Mouse (Mus musculus): ENCODE measurements around the gene Zc3h7a.
A peak's percentile ranks its signal among the peaks of the same experiment; 100 is the strongest.
"Not testable (repeated sequence)": the region's sequence is repeated elsewhere in the genome, so short reads cannot be mapped to it uniquely, and the experiment has no call there.

Gene Zc3h7a

DNA sequence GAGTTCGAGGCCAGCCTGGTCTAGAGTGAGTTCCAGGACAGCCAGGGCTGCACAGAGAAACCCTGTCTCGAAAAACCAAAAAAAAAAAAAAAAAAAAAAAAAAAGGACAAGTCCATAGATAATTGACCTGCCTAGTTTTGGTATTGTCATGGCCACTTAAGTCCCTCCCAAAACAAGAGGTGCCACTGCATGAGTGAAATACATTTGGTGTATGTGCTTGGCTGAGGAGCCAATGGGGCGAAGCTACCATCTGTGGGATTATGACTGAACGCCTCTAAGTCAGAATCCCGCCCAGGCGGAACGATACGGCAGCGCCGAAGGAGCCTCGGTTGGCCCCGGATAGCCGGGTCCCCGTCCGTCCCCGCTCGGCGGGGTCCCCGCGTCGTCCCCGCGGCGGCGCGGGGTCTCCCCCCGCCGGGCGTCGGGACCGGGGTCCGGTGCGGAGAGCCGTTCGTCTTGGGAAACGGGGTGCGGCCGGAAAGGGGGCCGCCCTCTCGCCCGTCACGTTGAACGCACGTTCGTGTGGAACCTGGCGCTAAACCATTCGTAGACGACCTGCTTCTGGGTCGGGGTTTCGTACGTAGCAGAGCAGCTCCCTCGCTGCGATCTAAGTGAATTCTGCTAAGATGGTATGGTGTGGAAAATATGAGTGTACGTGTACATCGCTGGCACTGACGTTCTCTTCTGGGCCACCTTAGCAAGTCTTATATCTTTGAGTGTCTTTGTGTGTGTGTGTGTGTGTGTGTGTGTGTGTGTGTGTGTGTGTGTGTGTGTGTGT is 32.3 kb downstream of the Zc3h7a start:
- DNase-seq (ENCODE audit: low read depth, low spot score), result not testable (repeated sequence)

DNA sequence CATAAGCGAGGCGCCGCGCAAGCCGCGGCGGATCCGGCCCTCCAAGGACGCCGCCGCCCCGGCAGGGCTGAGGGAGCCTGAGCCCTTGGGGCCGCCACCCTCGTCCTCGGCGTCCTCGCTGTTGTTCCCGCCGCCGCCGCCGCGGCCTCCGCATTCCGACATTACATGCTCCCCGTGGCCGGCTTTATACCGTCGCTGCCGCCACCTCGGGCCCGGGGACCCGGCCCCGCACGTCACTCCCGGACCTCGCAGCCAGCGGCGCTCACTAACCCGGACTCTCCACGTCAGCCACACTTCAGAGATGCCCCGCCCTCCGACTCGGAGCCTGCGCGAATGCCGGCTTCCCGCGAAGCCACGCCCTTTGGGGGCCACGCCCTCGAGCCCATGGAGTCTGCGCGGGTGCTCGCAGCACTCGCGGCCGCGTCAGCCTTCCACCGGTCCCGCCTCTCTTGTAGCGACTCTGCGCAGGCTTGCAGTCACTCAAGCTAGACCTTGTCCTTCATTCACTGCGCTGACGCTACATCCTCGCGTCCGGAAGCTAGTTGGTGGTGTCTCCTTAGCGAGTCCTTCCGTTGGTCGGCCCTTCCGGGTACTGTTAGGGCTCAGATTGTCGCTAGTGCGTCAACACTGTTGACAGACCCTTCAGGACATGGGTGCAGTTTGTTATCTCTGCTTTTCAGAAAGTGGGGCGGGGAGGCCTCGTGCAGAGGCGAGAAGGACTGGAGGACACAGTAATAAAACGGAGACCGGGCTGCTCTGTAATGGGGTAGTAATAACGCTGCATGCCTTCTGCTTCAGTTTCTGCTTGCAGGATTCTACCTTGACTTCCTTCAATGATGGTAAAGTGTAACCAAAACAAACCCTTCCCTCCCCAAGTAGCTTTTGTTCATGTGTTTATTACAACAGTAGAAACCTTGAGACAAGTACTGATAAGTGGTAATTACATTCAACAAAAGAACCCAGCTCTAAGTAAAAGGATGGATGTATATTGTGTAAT is 41.5 kb downstream of the Zc3h7a start, which contains the start of gene Txndc11:
Gene Txndc11 (minus strand): TSS at position 303 of the 997 bp plus-strand sequence.
- peak; percentile 96 for DNase-seq (ENCODE audit: low read depth, low spot score)

DNA sequence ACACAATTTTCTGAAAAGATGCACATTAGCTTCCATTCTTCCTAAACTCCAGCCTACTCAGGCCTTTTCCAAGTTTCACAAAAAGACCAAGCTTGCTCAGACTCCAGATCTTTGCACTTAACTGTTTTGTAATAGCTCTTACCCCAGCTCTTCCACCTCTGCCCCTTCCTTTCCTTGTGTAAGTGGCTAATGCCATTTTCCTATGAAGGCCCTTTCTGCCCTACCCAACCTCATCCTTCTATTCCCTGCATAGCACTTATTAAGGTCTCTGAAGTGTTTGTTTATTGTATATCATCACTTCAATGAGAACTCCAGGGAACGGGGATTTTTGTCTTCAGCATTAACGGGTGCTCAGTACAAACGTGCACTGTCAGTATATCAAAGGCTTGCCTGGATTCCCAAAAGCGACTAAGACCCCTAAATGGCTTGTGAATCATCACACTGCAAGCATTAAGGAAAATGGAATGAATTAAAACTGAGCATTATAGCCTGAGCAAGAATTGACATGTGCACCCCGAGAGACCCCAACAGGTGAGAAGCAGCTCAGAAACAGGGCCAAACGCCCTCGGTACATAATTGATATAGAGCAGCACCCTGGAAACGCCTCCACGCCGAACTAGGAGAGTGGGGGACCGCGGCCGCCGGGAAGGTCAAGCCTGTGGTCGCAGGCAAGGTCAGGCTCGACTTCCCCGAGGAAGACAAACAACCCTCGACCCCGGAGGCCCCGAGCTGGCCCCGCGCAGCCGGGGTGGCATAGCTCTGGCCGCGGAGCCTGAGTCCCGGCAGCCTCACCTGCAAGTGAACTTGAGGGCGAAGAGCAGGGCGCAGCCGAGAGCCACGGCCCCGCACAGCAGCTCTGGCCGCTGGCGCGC is 42.5 kb downstream of the Zc3h7a start:
- DNase-seq (ENCODE audit: low read depth, low spot score), result no peak

GRCm38 (mm10) chr16:11132839-11133238 is 43.4 kb downstream of the Zc3h7a start:
- no peak for DNase-seq (ENCODE audit: low read depth, low spot score)

DNA sequence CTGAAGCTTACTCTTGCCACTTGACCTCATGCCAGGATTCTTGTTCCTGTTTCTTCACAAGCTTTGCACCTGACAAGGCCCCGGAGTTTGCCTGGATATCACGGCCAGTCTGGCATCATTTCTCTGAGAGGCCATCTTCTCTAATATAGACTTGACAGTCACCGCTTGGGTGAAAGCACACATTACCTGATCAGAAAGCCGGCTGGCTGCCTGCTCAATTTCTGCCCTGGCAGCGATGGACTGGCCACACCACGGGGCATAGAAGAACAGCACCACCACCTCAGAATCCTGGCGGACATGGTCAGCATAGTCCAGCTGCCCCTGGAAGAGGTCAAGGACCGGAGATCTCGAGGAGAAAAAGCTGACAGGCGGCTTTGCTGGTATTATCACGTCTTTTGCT is 47.9 kb downstream of the Zc3h7a start:
- no peak for DNase-seq (ENCODE audit: low read depth, low spot score)

DNA sequence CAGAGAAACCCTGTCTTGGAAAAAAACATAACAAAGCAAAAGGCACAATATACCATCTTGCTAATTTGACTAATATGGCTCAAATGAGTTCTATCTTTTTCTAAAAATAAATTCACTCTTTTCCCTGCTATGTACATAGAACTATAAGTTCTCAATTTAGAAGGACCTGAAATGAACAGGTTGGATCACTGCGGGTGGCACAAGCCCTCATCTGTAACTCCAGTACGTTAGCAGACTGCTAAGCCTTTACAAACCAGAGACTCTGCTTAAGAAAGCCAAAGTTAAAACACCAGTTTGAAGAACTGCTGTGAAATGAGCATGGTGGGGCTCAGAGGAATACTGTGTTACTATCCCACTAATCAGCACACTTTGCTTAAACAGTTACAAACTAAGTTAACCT is 50.8 kb downstream of the Zc3h7a start:
- DNase-seq (ENCODE audit: low read depth, low spot score), result no peak

GRCm38 (mm10) chr16:11124110-11124509 is 52.1 kb downstream of the Zc3h7a start:
- no peak for DNase-seq (ENCODE audit: low read depth, low spot score)

DNA sequence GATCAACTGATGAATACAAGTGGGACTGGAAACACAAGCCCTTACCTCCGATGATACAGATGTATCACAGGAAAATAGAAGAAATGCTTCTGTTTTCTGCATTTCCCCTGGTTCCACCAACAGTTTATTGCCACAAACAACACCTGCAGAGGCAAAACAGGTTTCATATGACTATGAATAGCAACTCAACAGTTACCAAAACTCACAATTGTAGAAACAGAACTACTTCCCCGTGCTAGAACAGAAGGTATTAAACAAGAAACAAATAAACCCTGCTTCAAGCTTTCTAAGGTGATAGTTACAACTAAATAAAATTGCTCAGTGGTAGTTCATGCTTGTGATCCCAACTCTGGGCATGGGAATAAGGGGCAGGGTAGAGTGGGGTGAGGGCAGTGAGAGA is 53.6 kb downstream of the Zc3h7a start:
- DNase-seq (ENCODE audit: low read depth, low spot score), result no peak

GRCm38 (mm10) chr16:11109198-11109740 is 66.9 kb downstream of the Zc3h7a start:
- no peak for DNase-seq (ENCODE audit: low read depth, low spot score)

DNA sequence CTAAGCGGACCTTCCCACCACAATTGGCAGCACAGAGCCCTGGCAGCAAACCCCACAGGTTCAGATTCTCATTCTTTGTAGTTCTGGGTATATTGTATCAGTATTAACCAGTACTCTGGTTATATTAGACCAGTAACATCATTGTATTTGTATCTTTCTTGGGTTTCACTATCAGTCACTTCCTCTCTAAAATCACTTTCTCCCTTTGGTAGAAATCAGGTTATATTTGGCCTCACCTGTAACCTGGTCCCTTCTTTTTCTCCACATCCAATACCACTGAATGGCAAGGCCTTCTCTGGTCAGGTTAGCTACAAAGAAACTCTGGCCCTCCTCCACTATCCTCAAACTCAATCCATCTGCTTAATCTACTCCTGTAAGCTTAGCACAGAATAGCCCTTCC is 71.3 kb downstream of the Zc3h7a start:
- no peak for DNase-seq (ENCODE audit: low read depth, low spot score)

DNA sequence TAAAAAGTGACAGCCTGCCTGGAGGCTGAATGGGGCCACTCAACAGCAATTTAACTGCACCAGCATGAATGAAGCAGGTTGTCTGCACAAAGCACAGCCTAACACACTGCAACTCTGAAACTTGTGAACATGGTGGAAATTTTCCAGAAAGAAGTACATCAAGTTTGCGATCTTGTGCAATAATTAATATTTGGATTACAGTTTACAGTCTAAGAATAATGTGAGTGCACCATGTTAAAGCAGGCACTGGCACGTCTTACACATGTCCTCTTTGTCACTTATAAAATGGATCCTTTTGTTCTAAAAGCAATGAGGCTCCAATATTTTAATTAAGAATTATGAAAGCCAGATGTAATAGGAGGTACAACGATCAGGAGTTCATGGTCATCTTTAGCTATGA is 78.9 kb downstream of the Zc3h7a start:
- DNase-seq (ENCODE audit: low read depth, low spot score), result no peak

GRCm38 (mm10) chr16:11093717-11094386 is 82.3 kb downstream of the Zc3h7a start:
- DNase-seq (ENCODE audit: low read depth, low spot score), result no peak

- DNase-seq (ENCODE audit: low read depth, low spot score), result no peak
Measured at GRCm38 (mm10) chr16:11092523-11092922, 83.7 kb downstream of the Zc3h7a start.

- no peak for DNase-seq (ENCODE audit: low read depth, low spot score)
Measured at GRCm38 (mm10) chr16:11092061-11092460, 84.1 kb downstream of the Zc3h7a start.

DNA sequence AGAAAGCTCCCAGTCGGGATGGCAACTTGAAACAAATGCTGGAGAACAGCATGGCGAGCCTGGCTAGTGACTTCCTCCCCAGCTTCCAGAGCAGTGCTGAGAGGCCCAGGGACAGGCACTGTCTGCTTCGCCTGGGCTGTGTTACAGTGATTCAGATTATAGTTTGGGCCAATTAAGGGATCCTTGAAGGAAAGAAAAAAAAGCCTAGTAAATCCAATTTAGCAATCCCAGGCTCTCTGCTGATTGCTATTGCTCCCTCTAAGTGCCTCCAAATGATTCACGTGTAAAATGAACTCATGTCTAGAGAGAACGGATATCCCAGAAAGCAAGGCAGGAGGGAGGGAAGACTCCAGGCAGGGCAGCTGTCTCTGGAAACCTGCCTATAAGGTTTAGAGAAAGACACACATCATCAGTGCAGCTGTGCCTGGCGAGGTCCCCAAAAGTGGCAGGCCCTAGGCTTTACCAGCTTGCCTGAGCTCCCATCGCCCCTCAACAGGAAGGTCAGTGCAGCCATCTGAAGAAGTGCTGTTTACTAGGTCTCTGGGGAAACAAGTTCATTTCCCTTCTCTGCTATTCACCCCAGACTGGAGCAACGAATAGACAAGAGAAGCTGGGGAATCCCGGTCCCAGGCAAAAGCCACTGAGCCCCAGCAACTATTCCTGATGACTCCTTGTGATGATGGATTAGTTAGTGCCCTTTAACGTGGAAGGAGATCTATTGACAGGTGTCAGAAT is 85.2 kb downstream of the Zc3h7a start:
- DNase-seq (ENCODE audit: low read depth, low spot score), result no peak

DNA sequence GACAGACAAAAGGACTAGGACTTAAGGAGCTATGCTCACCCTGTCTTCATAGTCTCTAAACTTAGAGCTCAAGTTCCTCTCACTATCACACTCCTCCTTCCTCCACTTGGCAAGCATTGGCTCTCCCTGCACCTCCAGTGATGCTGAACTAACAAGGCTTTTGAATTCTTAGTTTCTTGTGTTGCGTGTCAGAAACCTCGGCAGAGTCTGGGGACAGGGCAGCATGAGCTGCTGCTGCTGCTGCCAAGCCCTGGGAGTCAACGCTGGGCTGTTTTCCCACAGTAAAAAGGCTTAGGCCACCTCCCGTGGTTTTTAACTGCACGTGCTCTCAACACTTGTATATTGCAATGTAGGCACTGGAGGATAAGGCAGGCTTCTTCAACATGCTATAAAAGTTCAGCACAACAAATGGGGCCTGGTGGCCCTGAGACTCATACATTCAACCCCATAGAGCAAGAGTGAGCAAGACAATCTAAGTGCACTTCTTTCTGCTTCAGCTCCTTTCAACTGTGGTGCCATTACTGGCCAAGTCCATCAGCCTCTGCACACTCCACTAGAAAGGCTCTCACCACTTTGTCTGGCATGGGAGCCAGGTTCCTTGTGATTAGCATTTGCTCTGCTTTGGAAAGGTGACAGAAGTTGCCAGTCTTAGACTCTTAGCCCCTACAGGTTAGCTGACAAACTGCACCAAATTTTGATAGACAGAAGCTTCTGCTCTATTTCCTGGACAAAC is 89.2 kb downstream of the Zc3h7a start:
- peak; percentile 49 for DNase-seq (ENCODE audit: low read depth, low spot score)
